Mouse (Mus musculus): ENCODE data around the gene Arpc5. TPM values are rescaled to one million over a fixed set of nuclear protein-coding genes. Genes with fewer than 3 reads are reported as not detected.
A peak's percentile ranks its signal among the peaks of the same experiment; 100 is the strongest.

Arpc5 gene
- polyA plus RNA-seq, 1 experiment from 2014 or later = 275 TPM

GRCm38 (mm10) chr1:152807619-152808391 is 41.5 kb downstream of the Arpc5 start:
- H3K4me1 ChIP-seq = peaks cover 18% of the 10 kb centered on the region
- no peaks in the 10 kb centered on the region for H3K27me3 ChIP-seq
- 74% methylated on average over 18 of the region's 18 CpGs for WGBS
- no peak overlapping the region for H3K27ac ChIP-seq
- no peak overlapping the region for H3K4me3 ChIP-seq (replicated peaks)
- no peak overlapping the region for H3K9ac ChIP-seq
- no peak for ATAC-seq (ENCODE audit: low FRiP score)
- H3K9me3 ChIP-seq = no peaks in the 10 kb centered on the region
- no peaks in the 10 kb centered on the region for H3K36me3 ChIP-seq (replicated peaks)
- H3K4me2 ChIP-seq = no peak overlapping the region

GRCm38 (mm10) chr1:152808392-152808680 is 42.0 kb downstream of the Arpc5 start:
- 87% methylated on average over 2 of the region's 2 CpGs for WGBS
- no peak overlapping the region for H3K27ac ChIP-seq
- no peaks in the 10 kb centered on the region for H3K9me3 ChIP-seq
- H3K4me1 ChIP-seq = peaks cover 18% of the 10 kb centered on the region
- ATAC-seq (ENCODE audit: low FRiP score) = no peak
- no peaks in the 10 kb centered on the region for H3K36me3 ChIP-seq (replicated peaks)
- H3K9ac ChIP-seq = no peak overlapping the region
- H3K27me3 ChIP-seq = no peaks in the 10 kb centered on the region
- no peak overlapping the region for H3K4me3 ChIP-seq (replicated peaks)
- no peak overlapping the region for H3K4me2 ChIP-seq

GRCm38 (mm10) chr1:152809541-152810252 is 43.4 kb downstream of the Arpc5 start:
- 54% methylated on average over 8 of the region's 8 CpGs for WGBS
- Histone ChIP-seq H3K36me3 (replicated peaks) (no peaks in the 10 kb centered on the region), H3K4me2 (no peak overlapping the region), H3K4me3 (replicated peaks) (no peak overlapping the region), H3K9me3 (no peaks in the 10 kb centered on the region), H3K27ac (peak overlapping the region; percentile 31; the same call in 1 of the 2 replicates), H3K9ac (no peak overlapping the region), H3K4me1 (peaks cover 18% of the 10 kb centered on the region), H3K27me3 (no peaks in the 10 kb centered on the region)
- peak; percentile 52; the same call in 1 of the 2 replicates for ATAC-seq (ENCODE audit: low FRiP score)

GRCm38 (mm10) chr1:152810533-152811439 is 44.4 kb downstream of the Arpc5 start:
- H3K27me3 ChIP-seq = no peaks in the 10 kb centered on the region
- H3K36me3 ChIP-seq (replicated peaks) = no peaks in the 10 kb centered on the region
- peak overlapping the region; percentile 65; the same call in 1 of the 2 replicates for H3K27ac ChIP-seq
- no peaks in the 10 kb centered on the region for H3K9me3 ChIP-seq
- H3K9ac ChIP-seq = no peak overlapping the region
- H3K4me1 ChIP-seq = peaks cover 28% of the 10 kb centered on the region
- no peak overlapping the region for H3K4me2 ChIP-seq
- H3K4me3 ChIP-seq (replicated peaks) = no peak overlapping the region
- peak; percentile 77; the same call in 1 of the 2 replicates for ATAC-seq (ENCODE audit: low FRiP score)
- WGBS = 33% methylated on average over 13 of the region's 13 CpGs

GRCm38 (mm10) chr1:152815265-152815701 is 48.9 kb downstream of the Arpc5 start:
- ATAC-seq (ENCODE audit: low FRiP score) = peak; percentile 51; the same call in 1 of the 2 replicates
- Histone ChIP-seq H3K4me1 (peaks cover 49% of the 10 kb centered on the region), H3K9ac (no peak overlapping the region), H3K4me2 (no peak overlapping the region), H3K27ac (peak overlapping the region; percentile 80), H3K4me3 (replicated peaks) (no peak overlapping the region), H3K27me3 (no peaks in the 10 kb centered on the region), H3K36me3 (replicated peaks) (no peaks in the 10 kb centered on the region), H3K9me3 (no peaks in the 10 kb centered on the region)
- WGBS = 43% methylated on average over 7 of the region's 7 CpGs

- Histone ChIP-seq H3K4me2 (0 out of 2 replicates have a peak overlapping the region, but pooled peaks have one; percentile 3), H3K4me1 (peaks cover 36% of the 10 kb centered on the region), H3K4me3 (replicated peaks) (no peak overlapping the region), H3K27me3 (no peaks in the 10 kb centered on the region), H3K27ac (peak overlapping the region; percentile 80), H3K9me3 (no peaks in the 10 kb centered on the region), H3K36me3 (replicated peaks) (no peaks in the 10 kb centered on the region), H3K9ac (no peak overlapping the region)
- WGBS = 21% methylated on average over 12 of the region's 12 CpGs
- ATAC-seq (ENCODE audit: low FRiP score) = peak; percentile 66
Observed at GRCm38 (mm10) chr1:152817027-152817769, 50.9 kb downstream of the Arpc5 start.

- Histone ChIP-seq H3K4me3 (replicated peaks) (no peak overlapping the region), H3K36me3 (replicated peaks) (no peaks in the 10 kb centered on the region), H3K9ac (no peak overlapping the region), H3K27me3 (no peaks in the 10 kb centered on the region), H3K4me1 (peaks cover 35% of the 10 kb centered on the region), H3K9me3 (0 out of 2 replicates have a peak, but pooled peaks cover 2% of the 10 kb centered on the region), H3K4me2 (no peak overlapping the region), H3K27ac (peak overlapping the region; percentile 73)
- 52% methylated on average over 10 of the region's 10 CpGs for WGBS
- ATAC-seq (ENCODE audit: low FRiP score) = no peak; the same call in 1 of the 2 replicates
Observed at GRCm38 (mm10) chr1:152817794-152818193, 51.5 kb downstream of the Arpc5 start.

GRCm38 (mm10) chr1:152819558-152819957 is 53.2 kb downstream of the Arpc5 start:
- Histone ChIP-seq H3K4me1 (peaks cover 35% of the 10 kb centered on the region), H3K27ac (no peak overlapping the region), H3K36me3 (replicated peaks) (no peaks in the 10 kb centered on the region), H3K4me2 (no peak overlapping the region), H3K9me3 (0 out of 2 replicates have a peak, but pooled peaks cover 4% of the 10 kb centered on the region), H3K4me3 (replicated peaks) (no peak overlapping the region), H3K9ac (no peak overlapping the region), H3K27me3 (no peaks in the 10 kb centered on the region)
- WGBS = 91% methylated on average over 6 of the region's 6 CpGs
- no peak for ATAC-seq (ENCODE audit: low FRiP score)

GRCm38 (mm10) chr1:152820911-152821695 is 54.8 kb downstream of the Arpc5 start:
- Histone ChIP-seq H3K4me1 (peaks cover 22% of the 10 kb centered on the region), H3K4me3 (replicated peaks) (no peak overlapping the region), H3K36me3 (replicated peaks) (no peaks in the 10 kb centered on the region), H3K27ac (no peak overlapping the region), H3K9me3 (0 out of 2 replicates have a peak, but pooled peaks cover 4% of the 10 kb centered on the region), H3K4me2 (no peak overlapping the region), H3K27me3 (no peaks in the 10 kb centered on the region), H3K9ac (no peak overlapping the region)
- WGBS = 81% methylated on average over 7 of the region's 7 CpGs
- ATAC-seq (ENCODE audit: low FRiP score) = no peak

- Histone ChIP-seq H3K4me2 (no peak overlapping the region), H3K4me3 (replicated peaks) (no peak overlapping the region), H3K9me3 (0 out of 2 replicates have a peak, but pooled peaks cover 4% of the 10 kb centered on the region), H3K9ac (no peak overlapping the region), H3K27ac (no peak overlapping the region), H3K27me3 (no peaks in the 10 kb centered on the region), H3K36me3 (replicated peaks) (no peaks in the 10 kb centered on the region), H3K4me1 (peaks cover 15% of the 10 kb centered on the region)
- ATAC-seq (ENCODE audit: low FRiP score) = no peak
- WGBS = 91% methylated on average over 4 of the region's 4 CpGs
Observed at GRCm38 (mm10) chr1:152821746-152822145, 55.4 kb downstream of the Arpc5 start.

- H3K4me2 ChIP-seq = no peak overlapping the region
- no peak overlapping the region for H3K27ac ChIP-seq
- H3K4me3 ChIP-seq (replicated peaks) = no peak overlapping the region
- H3K4me1 ChIP-seq = no peaks in the 10 kb centered on the region
- 0 out of 2 replicates have a peak, but pooled peaks cover 4% of the 10 kb centered on the region for H3K9me3 ChIP-seq
- H3K27me3 ChIP-seq = no peaks in the 10 kb centered on the region
- H3K36me3 ChIP-seq (replicated peaks) = no peaks in the 10 kb centered on the region
- WGBS = 81% methylated on average over 9 of the region's 9 CpGs
- no peak for ATAC-seq (ENCODE audit: low FRiP score)
- no peak overlapping the region for H3K9ac ChIP-seq
Observed at GRCm38 (mm10) chr1:152824206-152824605, 57.9 kb downstream of the Arpc5 start.
